Mouse (Mus musculus): Measurements from ENCODE around the gene Ankrd28.

DNA sequence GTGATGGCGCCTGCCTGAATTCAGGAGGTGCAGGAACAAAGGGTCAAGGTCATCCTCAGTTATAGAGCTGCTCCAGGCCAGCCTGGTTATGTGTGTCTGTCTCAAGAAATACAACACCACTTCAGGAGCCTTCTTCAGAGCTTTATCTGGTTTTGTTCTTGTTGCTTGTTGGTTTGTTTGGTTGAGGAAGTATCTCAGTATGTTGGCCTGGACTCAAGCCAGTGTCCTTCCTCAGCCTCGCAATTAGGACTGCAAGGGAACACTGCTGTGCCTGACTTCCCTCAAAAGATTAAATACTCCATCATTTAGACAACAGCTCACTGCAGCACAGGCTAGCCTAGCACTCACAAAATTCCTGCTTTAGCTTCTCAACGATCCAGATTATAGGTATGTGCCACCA, 109.2 kb downstream of the Ankrd28 start:
- TF ChIP-seq CTCF (IDR thresholded peaks at IDR 0.05; ENCODE audit: borderline replicate concordance, insufficient read depth, low read depth, low read length) (no peak), POLR2A (IDR thresholded peaks at IDR 0.05; ENCODE audit: borderline replicate concordance, insufficient read depth, low read length) (no peak)

All from cerebellum, adult 2 months (tissue).